Mouse (Mus musculus) liver, adult 2 months (tissue): ENCODE measurements around the gene Mfsd11. TPM values are rescaled to one million over a fixed set of nuclear protein-coding genes. Genes with fewer than 3 reads are reported as not detected.

Source experiments
- DNase-seq: peaks from one replicate; pipeline ENCODE4 v3.0.0-alpha.2; 2011; ENCODE audit warnings: low read depth, low spot score; ENCODE audit errors: extremely low read depth
- H3K27ac ChIP-seq: fragments of 200-500 bp; replicated peaks from 2 replicates; pipeline ENCODE4 v1.5.1; 2012; ENCODE audit warnings: low read depth, mild to moderate bottlenecking, control low read depth, inconsistent platforms, low read length; ENCODE audit not compliant: insufficient read depth
- H3K27me3 ChIP-seq: fragments of 200-500 bp; 2 replicates; pipeline ENCODE4 v1.6.1; 2012; ENCODE audit warnings: mild to moderate bottlenecking, moderate library complexity, low read length, inconsistent platforms; ENCODE audit not compliant: control insufficient read depth, insufficient read depth
- H3K36me3 ChIP-seq: fragments of 200-500 bp; 2 replicates; pipeline ENCODE4 v1.6.1; 2012; ENCODE audit warnings: low read length, inconsistent platforms; ENCODE audit not compliant: control insufficient read depth, insufficient read depth
- H3K4me1 ChIP-seq: fragments of 200-500 bp; 2 replicates; pipeline ENCODE4 v1.6.1; 2011; ENCODE audit warnings: low read length; ENCODE audit not compliant: control insufficient read depth, insufficient read depth
- H3K4me3 ChIP-seq: fragments of 200-500 bp; 2 replicates; pipeline ENCODE4 v1.5.1; 2011; ENCODE audit warnings: low read depth, mild to moderate bottlenecking, control low read depth, low read length, moderate library complexity; ENCODE audit not compliant: insufficient read depth
- H3K79me2 ChIP-seq: fragments of 200-500 bp; 2 replicates; pipeline ENCODE4 v1.6.1; 2012; ENCODE audit warnings: inconsistent platforms, mild to moderate bottlenecking, low read length, moderate library complexity; ENCODE audit not compliant: control insufficient read depth, insufficient read depth
- H3K9ac ChIP-seq: fragments of 200-500 bp; 2 replicates; pipeline ENCODE4 v1.6.1; 2012; ENCODE audit warnings: low read depth, mild to moderate bottlenecking, control low read depth, inconsistent platforms, low read length
- CTCF ChIP-seq: fragments of 200-500 bp; IDR thresholded peaks from 2 replicates; pipeline ENCODE4 v1.5.1; 2011; ENCODE audit warnings: low read depth, low read length, control low read depth
- POLR2A ChIP-seq: fragments of 200-500 bp; IDR thresholded peaks from 2 replicates; pipeline ENCODE4 v1.6.1; 2011; ENCODE audit warnings: low read length, control low read depth; ENCODE audit not compliant: insufficient read depth; ENCODE audit errors: extremely low read depth
- WGBS: fragments of 180-500 bp; shearing (Covaris S2); methylation state at CpG from one replicate; pipeline ENCODE4 v1.1.7; 2018; 5-methylcytosine and 5-hydroxymethylcytosine counted together
- polyA plus RNA-seq: library from polyadenylated mRNA; depleted of rRNA; stranded (reverse); fragments of >200 nt; gene quantifications from 2 replicates; pipeline ENCODE4 v1.2.3, GENCODE M21; 2012; rRNA removed
- total RNA-seq: library from RNA; depleted of rRNA; stranded (reverse); fragments of >200 nt; gene quantifications from 2 replicates; pipeline ENCODE4 v1.2.3, GENCODE M21; 2014; rRNA removed

Gene Mfsd11
- total and polyA plus RNA-seq, 2 experiments, result 5.1 to 16.6 TPM

DNA sequence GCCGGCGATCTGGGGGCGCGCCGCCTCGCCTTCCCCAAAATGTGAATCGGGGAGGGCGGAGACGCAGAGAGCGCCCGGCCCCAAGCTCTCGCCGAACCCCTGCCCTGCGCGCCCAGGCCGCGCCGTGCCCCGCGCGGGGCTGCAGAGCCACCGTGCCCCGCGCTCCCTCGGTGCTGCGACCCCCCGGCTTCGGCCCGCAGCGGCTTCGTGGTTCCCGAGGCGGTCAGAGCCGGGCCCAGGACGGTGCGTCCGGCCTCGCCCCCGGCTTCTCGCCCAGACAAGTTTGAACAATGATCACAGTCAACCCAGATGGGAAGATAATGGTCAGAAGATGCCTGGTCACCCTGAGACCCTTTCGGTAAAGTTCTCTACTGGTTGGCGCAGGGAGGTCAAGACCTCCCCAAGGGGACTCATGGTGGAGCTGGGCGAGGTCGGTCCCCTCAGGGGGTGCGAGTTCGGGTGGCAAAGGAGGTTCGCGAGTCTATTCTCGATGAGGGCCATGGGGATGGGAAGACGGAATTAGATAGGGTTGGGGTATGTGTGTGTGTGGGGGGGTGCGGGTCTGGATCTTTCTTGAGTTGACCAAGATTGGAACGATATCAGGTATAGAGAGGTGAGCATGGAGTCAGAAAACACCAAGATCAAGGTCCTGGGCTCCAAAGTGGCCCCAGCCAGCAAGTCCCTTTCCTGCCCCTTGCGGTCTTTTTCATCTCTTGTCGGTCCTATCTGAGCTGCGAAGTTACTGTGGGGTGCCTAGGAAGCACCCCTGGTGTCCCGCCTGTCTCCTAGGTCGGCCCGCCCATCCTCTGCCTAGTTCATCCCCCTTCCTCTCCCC, 67.2 kb downstream of the Mfsd11 start:
- Histone ChIP-seq H3K27me3 (peaks cover 19% of the 10 kb centered on the region), H3K79me2 (no peaks in the 10 kb centered on the region), H3K4me1 (no peaks in the 10 kb centered on the region), H3K4me3 (no peak overlapping the region), H3K9ac (no peak overlapping the region), H3K27ac (no peak overlapping the region), H3K36me3 (no peaks in the 10 kb centered on the region)
- no peak for DNase-seq
- WGBS, result 6% methylated on average over 58 of the region's 58 CpGs
- no peak for TF ChIP-seq POLR2A
- TF ChIP-seq CTCF, result no peak

DNA sequence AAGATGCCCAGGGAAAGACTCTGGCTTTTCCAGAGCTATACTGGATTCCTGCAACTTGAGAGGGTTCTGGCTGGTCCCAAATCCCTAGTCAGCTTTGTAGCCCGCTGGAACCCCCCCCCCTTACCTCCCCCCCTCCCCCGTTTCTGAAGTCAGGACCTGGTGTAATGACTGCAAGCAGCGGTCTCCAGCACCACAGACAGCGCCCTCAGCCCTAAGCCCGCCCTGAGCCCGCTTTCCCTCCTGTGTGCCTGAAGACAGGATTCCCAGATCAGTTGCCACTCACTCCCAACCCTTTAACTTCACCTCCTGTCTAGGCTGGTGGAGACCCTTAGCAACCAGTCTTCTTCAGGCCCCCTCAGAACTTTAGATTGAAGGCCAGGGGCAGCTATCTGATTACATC, 68.5 kb downstream of the Mfsd11 start:
- no peaks in the 10 kb centered on the region for H3K4me1 ChIP-seq
- no peak overlapping the region for H3K4me3 ChIP-seq
- H3K79me2 ChIP-seq, result no peaks in the 10 kb centered on the region
- 5% methylated on average over 6 of the region's 6 CpGs for WGBS
- no peak overlapping the region for H3K9ac ChIP-seq
- TF ChIP-seq POLR2A, result no peak
- TF ChIP-seq CTCF, result no peak
- no peaks in the 10 kb centered on the region for H3K36me3 ChIP-seq
- DNase-seq, result no peak
- H3K27ac ChIP-seq, result no peak overlapping the region
- peaks cover 19% of the 10 kb centered on the region for H3K27me3 ChIP-seq

DNA sequence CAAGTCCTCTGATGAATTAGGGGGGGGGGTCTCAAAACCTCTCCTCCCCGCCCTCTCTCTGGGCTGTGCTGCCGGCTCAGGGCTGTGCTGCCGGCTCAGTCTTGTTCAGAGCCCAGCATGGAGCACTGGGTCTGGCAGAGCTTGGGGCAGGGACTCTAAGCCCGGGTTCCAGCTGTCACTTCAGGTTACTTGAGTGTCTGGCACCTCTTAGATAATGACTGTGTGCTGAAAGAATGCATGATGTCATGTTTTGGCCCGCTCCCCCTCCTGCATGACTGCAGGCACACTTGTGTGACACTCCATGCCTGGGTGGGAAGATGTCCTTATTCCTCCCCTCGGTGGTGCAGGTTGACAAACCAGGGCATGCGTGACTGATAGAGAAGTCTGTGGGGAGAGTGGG, 69.8 kb downstream of the Mfsd11 start:
- no peaks in the 10 kb centered on the region for H3K79me2 ChIP-seq
- H3K27ac ChIP-seq, result no peak overlapping the region
- H3K36me3 ChIP-seq, result no peaks in the 10 kb centered on the region
- 52% methylated on average over 7 of the region's 7 CpGs for WGBS
- peaks cover 19% of the 10 kb centered on the region for H3K27me3 ChIP-seq
- H3K9ac ChIP-seq, result no peak overlapping the region
- H3K4me1 ChIP-seq, result no peaks in the 10 kb centered on the region
- H3K4me3 ChIP-seq, result no peak overlapping the region
- TF ChIP-seq CTCF, result no peak
- no peak for TF ChIP-seq POLR2A
- no peak for DNase-seq

Other genes with a start within 250 kb of the Mfsd11 start
- 3.1 and 4.1 TPM in 2 replicates for gene Rhbdf2, start 225.4 kb upstream of the Mfsd11 start, total RNA-seq
- gene Rhbdf2, start 225.4 kb upstream of the Mfsd11 start, polyA plus RNA-seq, result 15.0 and 17.8 TPM in 2 replicates
- 0.27 TPM in 1 of 2 replicates, not detected in the other for gene Prcd, start 198.9 kb upstream of the Mfsd11 start, total RNA-seq
- not detected in 2 replicates for gene Prcd, start 198.9 kb upstream of the Mfsd11 start, polyA plus RNA-seq
- 2.6 and 4.8 TPM in 2 replicates for gene Cygb, start 198.1 kb upstream of the Mfsd11 start, total RNA-seq
- 5.6 and 6.1 TPM in 2 replicates for gene Cygb, start 198.1 kb upstream of the Mfsd11 start, polyA plus RNA-seq
- gene St6galnac1, start 76.9 kb upstream of the Mfsd11 start, total RNA-seq, result not detected in 2 replicates
- not detected in 2 replicates for gene St6galnac1, start 76.9 kb upstream of the Mfsd11 start, polyA plus RNA-seq
- 1.4 and 1.7 TPM in 2 replicates for gene Mxra7, start 24.4 kb upstream of the Mfsd11 start, total RNA-seq
- 3.2 and 3.4 TPM in 2 replicates for gene Mxra7, start 24.4 kb upstream of the Mfsd11 start, polyA plus RNA-seq
- gene Mettl23, start 9.2 kb upstream of the Mfsd11 start, total RNA-seq, result 31.7 and 31.9 TPM in 2 replicates
- 21.0 and 30.7 TPM in 2 replicates for gene Mettl23, start 9.2 kb upstream of the Mfsd11 start, polyA plus RNA-seq
- gene Jmjd6, start 9.0 kb upstream of the Mfsd11 start, total RNA-seq, result 17.8 and 18.2 TPM in 2 replicates
- gene Jmjd6, start 9.0 kb upstream of the Mfsd11 start, polyA plus RNA-seq, result 12.2 and 12.3 TPM in 2 replicates
- 50.6 and 60.3 TPM in 2 replicates for gene Srsf2, start 654 bp downstream of the Mfsd11 start, total RNA-seq
- gene Srsf2, start 654 bp downstream of the Mfsd11 start, polyA plus RNA-seq, result 206 and 250 TPM in 2 replicates
- gene Mgat5b, start 66.4 kb downstream of the Mfsd11 start, total RNA-seq, result not detected in 2 replicates
- not detected in 2 replicates for gene Mgat5b, start 66.4 kb downstream of the Mfsd11 start, polyA plus RNA-seq